Mouse (Mus musculus) heart, embryonic 14.5 days (tissue): ENCODE data around the gene Bmpr1a. TPM values are rescaled to one million over a fixed set of nuclear protein-coding genes. Genes with fewer than 3 reads are reported as not detected.
A peak's percentile ranks its signal among the peaks of the same experiment; 100 is the strongest.
"Not testable (repeated sequence)": the region's sequence is repeated elsewhere in the genome, so short reads cannot be mapped to it uniquely, and the experiment has no call there.

Source experiments
- ATAC-seq: fragments of 200-750 bp; cut with Nextera tagmentation; 2 replicates; pipeline ENCODE4 v1.8.0; 2017; ENCODE audit warnings: low read depth, moderate TSS enrichment; ENCODE audit not compliant: insufficient number of reproducible peaks, insufficient read depth, low FRiP score
- H3K27ac ChIP-seq, 2 experiments: fragments of 200-500 bp in 1 of 2; fragments of 300-500 bp in 1 of 2; sonication (generic) in 1 of 2; replicated peaks in 1 of 2; 2 replicates each; pipeline ENCODE4 v1.5.1; 2012 to 2014; ENCODE audit warnings: low read depth in 2 of 2, low read length in 2 of 2, control low read depth in 1 of 2, mild to moderate bottlenecking in 1 of 2, mixed read lengths in 1 of 2; ENCODE audit not compliant: control insufficient read depth in 1 of 2, insufficient read depth in 1 of 2
- H3K27me3 ChIP-seq: fragments of 300-500 bp; sonication (generic); 2 replicates; pipeline ENCODE4 v1.6.1; 2014; ENCODE audit warnings: mild to moderate bottlenecking, low read length, control low read depth; ENCODE audit not compliant: control insufficient read depth, insufficient read depth
- H3K36me3 ChIP-seq: fragments of 300-500 bp; sonication (generic); 2 replicates; pipeline ENCODE4 v1.6.1; 2014; ENCODE audit warnings: mild to moderate bottlenecking, control low read depth, low read length, mixed read lengths; ENCODE audit not compliant: control insufficient read depth, insufficient read depth
- H3K4me1 ChIP-seq, 2 experiments: fragments of 200-500 bp in 1 of 2; fragments of 300-500 bp in 1 of 2; sonication (generic) in 1 of 2; 2 replicates each; pipeline ENCODE4 v1.6.1; 2012 to 2014; ENCODE audit warnings: low read length in 2 of 2, control low read depth in 1 of 2, mixed read lengths in 1 of 2; ENCODE audit not compliant: control insufficient read depth in 2 of 2, insufficient read depth in 2 of 2
- H3K4me2 ChIP-seq: fragments of 300-500 bp; sonication (generic); 2 replicates; pipeline ENCODE4 v1.6.1; 2014; ENCODE audit warnings: mild to moderate bottlenecking, low read length
- H3K4me3 ChIP-seq, 2 experiments: fragments of 200-500 bp in 1 of 2; fragments of 300-500 bp in 1 of 2; sonication (generic) in 1 of 2; 2 replicates each; pipeline ENCODE4 v1.5.1; 2012 to 2014; ENCODE audit warnings: low read length in 2 of 2, mild to moderate bottlenecking in 2 of 2, control low read depth in 1 of 2, low read depth in 1 of 2, moderate library complexity in 1 of 2; ENCODE audit not compliant: control insufficient read depth in 1 of 2, insufficient read depth in 1 of 2
- H3K9ac ChIP-seq: fragments of 300-500 bp; sonication (generic); 2 replicates; pipeline ENCODE4 v1.6.1; 2014; ENCODE audit warnings: mild to moderate bottlenecking, low read length
- H3K9me3 ChIP-seq: fragments of 300-500 bp; sonication (generic); 2 replicates; pipeline ENCODE4 v1.6.1; 2016; ENCODE audit warnings: low read length, control low read depth; ENCODE audit not compliant: control insufficient read depth
- WGBS: fragments of 180-500 bp; shearing (Covaris S2); extraction: QIAGEN DNeasy Blood & Tissue Kit; methylation state at CpG from one replicate; pipeline ENCODE4 v1.1.7; 2014; 5-methylcytosine and 5-hydroxymethylcytosine counted together
- polyA plus RNA-seq: library from polyadenylated mRNA; unstranded; fragments of >200 nt; fragmentation: Nextera tagmentation; extraction: Ambion mirVana; gene quantifications from 2 replicates; pipeline ENCODE4 v1.2.1, GENCODE M21; 2014

Bmpr1a gene
- polyA plus RNA-seq, 1 experiment from 2014 or later, result 49.0 TPM

DNA sequence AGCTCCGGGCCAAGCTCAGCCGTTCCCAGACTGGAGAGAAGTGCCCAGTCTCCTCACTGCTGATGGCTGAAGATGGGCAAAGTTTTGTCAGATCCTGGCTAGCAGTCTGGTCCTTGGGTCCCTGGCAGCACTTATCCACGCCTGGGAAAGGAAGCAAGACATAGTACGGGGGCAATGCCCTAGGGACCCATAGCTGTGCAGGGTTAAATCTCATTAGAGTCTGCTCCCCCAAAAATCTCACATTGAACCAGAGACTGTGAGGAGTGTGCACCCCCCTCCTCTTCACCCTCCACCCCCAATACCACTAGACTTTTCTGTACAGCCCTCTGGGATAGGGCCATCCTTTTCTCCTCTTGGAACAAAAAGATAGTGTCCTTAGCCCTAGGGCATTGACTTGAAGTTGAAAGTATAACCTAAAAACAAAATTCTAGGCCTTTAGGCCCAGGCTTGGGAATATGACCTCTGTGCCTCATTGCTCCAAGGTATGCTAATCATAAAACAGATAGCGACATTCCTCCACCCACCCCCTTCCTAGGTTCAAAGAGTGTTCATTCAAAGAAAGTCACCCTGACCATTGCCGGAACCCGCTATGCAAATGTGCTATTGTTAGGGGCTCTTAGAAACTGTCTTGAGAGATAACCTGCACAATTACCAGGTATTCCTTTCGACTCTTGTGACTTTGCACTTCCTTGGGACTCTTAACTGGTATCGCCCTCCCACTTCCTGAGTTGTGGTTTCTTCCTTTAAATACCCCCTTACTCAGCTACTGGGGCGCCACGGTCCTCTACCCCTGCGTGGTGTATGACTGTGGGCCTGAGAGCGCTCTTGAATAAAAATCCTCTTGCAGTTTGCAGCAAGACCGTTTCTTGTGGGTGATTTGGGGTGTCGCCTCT lies 138.6 kb downstream of the Bmpr1a start:
- peak overlapping the region; percentile 68; the same call in 1 of the 2 replicates for H3K9ac ChIP-seq
- not testable (repeated sequence) for H3K27ac ChIP-seq, H3K27me3 ChIP-seq, ATAC-seq, H3K4me1 ChIP-seq, H3K9me3 ChIP-seq, H3K36me3 ChIP-seq
- peak overlapping the region in 1 of 2 experiments; percentile 50; a peak in 3 of 4 replicates for H3K4me3 ChIP-seq
- peak overlapping the region; percentile 95 for H3K4me2 ChIP-seq
- 77% methylated on average over 15 of the region's 15 CpGs for WGBS

DNA sequence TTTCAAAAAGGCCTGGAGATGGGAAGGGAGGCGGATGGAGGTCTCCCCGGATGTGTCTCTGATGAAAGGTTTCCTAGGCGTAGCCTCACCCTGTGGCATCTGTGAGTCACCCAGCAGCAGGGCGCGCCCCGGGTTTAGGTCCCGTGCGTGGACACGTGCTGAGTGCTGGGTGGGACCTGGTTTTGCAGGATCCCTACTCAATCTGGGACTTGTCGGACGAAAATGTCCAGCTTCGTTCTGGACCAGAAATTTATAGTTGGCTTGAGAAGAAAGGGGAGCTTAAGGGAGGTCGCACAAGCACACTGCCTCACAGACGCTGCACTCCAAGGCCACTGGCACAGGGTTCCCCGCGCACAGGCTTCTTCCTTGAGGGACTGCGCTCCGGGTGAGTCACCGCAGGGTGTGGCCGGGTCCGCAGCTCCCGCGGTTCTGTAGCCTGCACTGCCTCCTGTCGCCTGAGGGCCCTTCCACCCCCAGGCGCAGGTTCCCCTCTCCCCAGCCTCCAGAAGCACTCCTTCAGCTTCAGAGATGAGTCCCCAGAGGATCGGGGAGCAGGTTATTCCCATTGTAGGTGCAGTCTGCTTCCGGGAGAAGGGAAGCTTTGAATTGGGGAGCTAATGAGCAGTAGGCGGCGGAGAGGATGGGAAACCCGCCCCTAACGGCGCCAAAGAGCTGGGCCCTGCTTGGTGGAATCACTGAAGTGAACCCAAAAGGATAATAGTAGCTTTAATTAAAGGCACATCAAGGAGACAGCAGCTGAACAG lies 139.5 kb downstream of the Bmpr1a start:
- no peak overlapping the region for H3K27ac ChIP-seq
- 3% methylated on average over 32 of the region's 32 CpGs for WGBS
- no peaks in the 10 kb centered on the region for H3K9me3 ChIP-seq
- H3K36me3 ChIP-seq, result no peaks in the 10 kb centered on the region
- H3K4me3 ChIP-seq, result peak overlapping the region; percentile 50 to 62
- peak overlapping the region; percentile 68 for H3K9ac ChIP-seq
- peak overlapping the region; percentile 95 for H3K4me2 ChIP-seq
- peak; percentile 74 for ATAC-seq
- H3K27me3 ChIP-seq, result 0 out of 2 replicates have a peak, but pooled peaks cover 3% of the 10 kb centered on the region
- peaks cover 2 to 5% of the 10 kb centered on the region in 2 experiments; a peak in 2 of 4 replicates for H3K4me1 ChIP-seq

DNA sequence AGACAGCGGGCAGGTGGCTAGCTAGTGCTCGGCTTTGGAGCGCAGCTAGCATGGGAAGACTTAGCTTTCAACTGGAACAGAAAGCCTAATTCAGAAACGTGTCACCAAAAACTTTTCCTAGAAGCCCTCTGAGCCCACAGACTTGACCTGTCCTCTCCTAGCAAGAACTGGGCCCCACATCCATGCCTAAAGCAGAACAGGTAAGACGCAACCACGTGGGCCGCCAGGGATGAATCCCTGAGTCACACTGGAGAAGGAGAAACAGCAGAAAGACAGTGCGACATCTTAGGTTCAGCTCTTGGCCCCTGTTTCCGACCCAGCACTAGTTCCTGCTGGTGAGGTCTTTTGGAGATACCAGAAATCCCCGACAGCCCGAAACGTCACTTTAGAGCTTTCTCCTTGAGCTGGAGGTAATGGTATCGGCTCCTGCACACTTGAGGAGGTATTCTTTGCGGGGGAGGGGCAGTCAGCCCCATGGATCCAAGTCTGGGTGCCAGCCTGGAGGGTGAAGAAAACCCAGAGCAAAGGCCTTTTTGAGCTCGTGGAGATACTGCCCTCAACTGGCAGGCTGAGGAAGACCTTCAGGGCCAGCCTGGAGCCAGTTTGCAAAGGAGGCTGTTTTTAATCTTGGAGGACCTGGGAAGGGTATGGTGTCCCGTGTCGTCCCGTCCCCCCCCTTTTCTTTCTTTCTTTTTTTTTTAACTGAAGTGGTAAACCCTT lies 140.3 kb downstream of the Bmpr1a start:
- no peak for ATAC-seq
- H3K9ac ChIP-seq, result peak overlapping the region; percentile 68
- no peaks in the 10 kb centered on the region for H3K36me3 ChIP-seq
- H3K4me3 ChIP-seq, result peak overlapping the region; percentile 50 to 62
- peaks cover 2 to 5% of the 10 kb centered on the region in 2 experiments; a peak in 2 of 4 replicates for H3K4me1 ChIP-seq
- H3K27ac ChIP-seq, result no peak overlapping the region
- peak overlapping the region; percentile 95 for H3K4me2 ChIP-seq
- 26% methylated on average over 18 of the region's 18 CpGs for WGBS
- H3K27me3 ChIP-seq, result 0 out of 2 replicates have a peak, but pooled peaks cover 3% of the 10 kb centered on the region
- no peaks in the 10 kb centered on the region for H3K9me3 ChIP-seq

DNA sequence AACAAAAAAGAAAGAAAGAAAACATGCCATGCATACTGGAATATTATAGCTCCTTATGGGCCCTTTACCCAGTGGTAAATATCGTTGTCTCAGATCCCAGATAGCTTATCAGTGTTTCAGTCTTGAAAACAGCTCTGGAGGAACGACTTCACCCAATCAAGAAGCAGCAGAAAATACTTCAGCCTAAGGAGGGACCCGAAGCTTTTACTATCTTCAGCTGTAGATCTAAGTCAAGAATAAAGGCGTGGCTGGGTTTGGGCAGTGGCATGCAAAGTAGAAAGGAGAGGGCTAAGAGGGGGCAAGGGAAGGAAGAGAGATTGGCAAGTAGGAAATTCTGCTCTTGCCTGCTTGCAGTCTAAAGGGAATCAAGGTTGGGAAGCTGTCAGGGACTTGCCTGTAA lies 141.0 kb downstream of the Bmpr1a start:
- H3K9ac ChIP-seq, result no peak overlapping the region

More for the DNA sequence above, 141.0 kb downstream of the Bmpr1a start:
- 45% methylated on average over 4 of the region's 4 CpGs for WGBS
- Histone ChIP-seq H3K27ac (no peak overlapping the region), H3K4me3 (no peak overlapping the region), H3K9me3 (no peaks in the 10 kb centered on the region), H3K4me1 (peaks cover 2 to 5% of the 10 kb centered on the region in 2 experiments; a peak in 2 of 4 replicates), H3K4me2 (no peak overlapping the region), H3K27me3 (0 out of 2 replicates have a peak, but pooled peaks cover 3% of the 10 kb centered on the region), H3K36me3 (no peaks in the 10 kb centered on the region)
- ATAC-seq, result no peak

Other genes with a start within 250 kb of the Bmpr1a start
- gene Shld2, start 192.8 kb downstream of the Bmpr1a start, polyA plus RNA-seq, result 7.1 and 7.3 TPM in 2 replicates
- 65.4 and 68.0 TPM in 2 replicates for gene Glud1, start 192.6 kb downstream of the Bmpr1a start, polyA plus RNA-seq
- not detected in 2 replicates for gene Fam25c, start 147.9 kb downstream of the Bmpr1a start, polyA plus RNA-seq
- 2.0 and 4.3 TPM in 2 replicates for gene Sncg, start 128.6 kb downstream of the Bmpr1a start, polyA plus RNA-seq
- gene Mmrn2, start 127.9 kb downstream of the Bmpr1a start, polyA plus RNA-seq, result 28.8 and 31.7 TPM in 2 replicates
- not detected in 2 replicates for gene 9230112D13Rik, start 19.5 kb upstream of the Bmpr1a start, polyA plus RNA-seq
- 301 and 314 TPM in 2 replicates for gene Ldb3, start 85.3 kb upstream of the Bmpr1a start, polyA plus RNA-seq
- 5.0 and 5.2 TPM in 2 replicates for gene Opn4, start 96.8 kb upstream of the Bmpr1a start, polyA plus RNA-seq
- gene Wapl, start 170.6 kb upstream of the Bmpr1a start, polyA plus RNA-seq, result 18.1 and 19.9 TPM in 2 replicates